ENCODE assay signal across 8 mouse cellular contexts in genomic region chr7:44350957-44351711, GRCm38 (mm10). TPM values are rescaled to one million over a fixed set of nuclear protein-coding genes. Genes with fewer than 3 reads are reported as not detected.
DNase-seq lines count a peak whose midpoint lies in the region; ATAC-seq lines count a peak whose summit lies in the region.

No protein-coding gene starts in this region.

- peak; percentile 52 for ATAC-seq in hindbrain, embryonic 15.5 days (ENCODE audit: low FRiP score, low read depth)

- H3K4me2 ChIP-seq in hindbrain, embryonic 15.5 days, result peak overlapping the region; percentile 46

- peak overlapping the region; percentile 33; the same call in 1 of the 2 replicates for H3K27ac ChIP-seq in hindbrain, embryonic 15.5 days (replicated peaks)

- H3K9me3 ChIP-seq in hindbrain, embryonic 15.5 days, result no peaks in the 10 kb centered on the region

- peak; percentile 73 for DNase-seq in T-cell, adult 2 months (ENCODE audit: low spot score)
- peak; percentile 87 for DNase-seq in cerebellum, adult 9-11 months
- peak; percentile 79 to 85 for DNase-seq in frontal cortex, postnatal 14 days (ENCODE audit: low spot score in 2 of 2)
- peak; percentile 88 for DNase-seq in left cerebral cortex, adult 11 months (ENCODE audit: low spot score)
- peak; percentile 59 to 84 for DNase-seq in lung, postnatal 4 days
- peak; percentile 94 for DNase-seq in retina, postnatal 1 day
- DNase-seq in urinary bladder, postnatal 4 days (ENCODE audit: low spot score in 2 of 2), result peak; percentile 68 to 80

- peak overlapping the region; percentile 13; the same call in 1 of the 2 replicates for H3K4me3 ChIP-seq in hindbrain, embryonic 15.5 days

- H3K9ac ChIP-seq in hindbrain, embryonic 15.5 days, result peak overlapping the region; percentile 4

- WGBS in hindbrain, embryonic 15.5 days, result 6% methylated on average over 25 of the region's 25 CpGs

- H3K27me3 ChIP-seq in hindbrain, embryonic 15.5 days, result peaks cover 22% of the 10 kb centered on the region

- H3K36me3 ChIP-seq in hindbrain, embryonic 15.5 days, result peaks cover 39% of the 10 kb centered on the region

- H3K4me1 ChIP-seq in hindbrain, embryonic 15.5 days (replicated peaks), result peaks cover 36% of the 10 kb centered on the region

RNA-seq across cellular contexts. Expression of gene Syt3, which starts 32.8 kb away (rescaled TPM):
- polyA plus RNA-seq in hindbrain, embryonic 15.5 days (2015; fragmentation: Nextera tagmentation; extraction: Ambion mirVana), result 58.9 and 68.8 TPM in 2 replicates

RNA-seq across cellular contexts. Expression of gene 1700008O03Rik, which starts 34.5 kb away (rescaled TPM):
- polyA plus RNA-seq in hindbrain, embryonic 15.5 days (2015; fragmentation: Nextera tagmentation; extraction: Ambion mirVana), result 2.8 and 2.9 TPM in 2 replicates

RNA-seq across cellular contexts. Expression of gene Shank1, which starts 41.1 kb away (rescaled TPM):
- polyA plus RNA-seq in hindbrain, embryonic 15.5 days (2015; fragmentation: Nextera tagmentation; extraction: Ambion mirVana), result 38.7 and 42.3 TPM in 2 replicates

RNA-seq across cellular contexts. Expression of gene Clec11a, which starts 44.4 kb away (rescaled TPM):
- 3.0 and 3.4 TPM in 2 replicates for polyA plus RNA-seq in hindbrain, embryonic 15.5 days (2015; fragmentation: Nextera tagmentation; extraction: Ambion mirVana)

Comparison
In these comparisons a context has a peak if more than half of its experiments do, and no peak if none do; other contexts are left out.
1. Peak in every context shown above with its lines: DNase-seq, ATAC-seq, H3K4me3 ChIP-seq and H3K27ac ChIP-seq.